Mouse (Mus musculus): ENCODE data around the gene Phex. TPM values are rescaled to one million over a fixed set of nuclear protein-coding genes. Genes with fewer than 3 reads are reported as not detected.
A peak's percentile ranks its signal among the peaks of the same experiment; 100 is the strongest.

The Phex gene
- total RNA-seq (2014; rRNA removed) (0.77 and 3.5 TPM in 2 replicates), polyA plus RNA-seq (2015; fragmentation: Nextera tagmentation; extraction: Ambion mirVana) (0.06 and 0.08 TPM in 2 replicates)

GRCm38 (mm10) chrX:157415212-157415611 is at the start of gene Phex:
Gene Phex, minus strand, starts transcription at chrX:157415312.
- DNase-seq (no peak), ATAC-seq (no peak)
- no peaks in the 10 kb centered on the region for H3K4me1 ChIP-seq (ENCODE audit: insufficient read depth)
- no peak within 1 kb of the TSS for H3K4me2 ChIP-seq (ENCODE audit: low read depth)
- no peak for TF ChIP-seq CTCF (IDR thresholded peaks at IDR 0.05; ENCODE audit: low read depth)
- H3K27ac ChIP-seq (ENCODE audit: low read depth, low read length): no peak within 1 kb of the TSS
- H3K36me3 ChIP-seq (ENCODE audit: insufficient read depth): no peaks in the 10 kb centered on the region
- WGBS: 53% methylated on average over 5 of the region's 5 CpGs
- no peaks in the 10 kb centered on the region for H3K27me3 ChIP-seq (ENCODE audit: insufficient read depth, low read length)
- H3K9ac ChIP-seq: no peak within 1 kb of the TSS
- no peaks in the 10 kb centered on the region for H3K9me3 ChIP-seq (ENCODE audit: low read length)
- H3K4me3 ChIP-seq (ENCODE audit: low read depth, low read length): no peak within 1 kb of the TSS

- Histone ChIP-seq H3K9ac (no peak overlapping the region), H3K4me1 (ENCODE audit: insufficient read depth) (no peaks in the 10 kb centered on the region), H3K27ac (ENCODE audit: low read depth, low read length) (no peak overlapping the region), H3K4me3 (ENCODE audit: low read depth, low read length) (no peak overlapping the region), H3K36me3 (ENCODE audit: insufficient read depth) (no peaks in the 10 kb centered on the region), H3K9me3 (ENCODE audit: low read length) (no peaks in the 10 kb centered on the region), H3K27me3 (ENCODE audit: insufficient read depth, low read length) (no peaks in the 10 kb centered on the region), H3K4me2 (ENCODE audit: low read depth) (no peak overlapping the region)
- TF ChIP-seq CTCF (IDR thresholded peaks at IDR 0.05; ENCODE audit: low read depth): peak; percentile 59
- WGBS: 53% methylated on average over 3 of the region's 3 CpGs
- no peak for ATAC-seq
- DNase-seq: peak; percentile 60
Observed at GRCm38 (mm10) chrX:157462716-157463115, 47.6 kb upstream of the Phex start.

- H3K27me3 ChIP-seq (ENCODE audit: insufficient read depth, low read length): no peaks in the 10 kb centered on the region
- WGBS: 32% methylated on average over 1 of the region's 1 CpGs
- H3K9me3 ChIP-seq (ENCODE audit: low read length): no peaks in the 10 kb centered on the region
- no peak overlapping the region for H3K4me2 ChIP-seq (ENCODE audit: low read depth)
- ATAC-seq (peak; percentile 32; the same call in 1 of the 2 replicates), DNase-seq (peak; percentile 73)
- peak; percentile 86 for TF ChIP-seq CTCF (IDR thresholded peaks at IDR 0.05; ENCODE audit: low read depth)
- H3K4me3 ChIP-seq (ENCODE audit: low read depth, low read length): no peak overlapping the region
- H3K9ac ChIP-seq: no peak overlapping the region
- H3K4me1 ChIP-seq (ENCODE audit: insufficient read depth): no peaks in the 10 kb centered on the region
- no peak overlapping the region for H3K27ac ChIP-seq (ENCODE audit: low read depth, low read length)
- peaks cover 6% of the 10 kb centered on the region; the same call in 1 of the 2 replicates for H3K36me3 ChIP-seq (ENCODE audit: insufficient read depth)
Observed at GRCm38 (mm10) chrX:157454430-157454829, 39.3 kb upstream of the Phex start.

GRCm38 (mm10) chrX:157449000-157449399 is 33.9 kb upstream of the Phex start:
- no peak for ATAC-seq
- WGBS: 80% methylated on average over 1 of the region's 1 CpGs
- TF ChIP-seq CTCF (IDR thresholded peaks at IDR 0.05; ENCODE audit: low read depth): no peak
- Histone ChIP-seq H3K27me3 (ENCODE audit: insufficient read depth, low read length) (no peaks in the 10 kb centered on the region), H3K9ac (no peak overlapping the region), H3K4me3 (ENCODE audit: low read depth, low read length) (no peak overlapping the region), H3K4me1 (ENCODE audit: insufficient read depth) (no peaks in the 10 kb centered on the region), H3K27ac (ENCODE audit: low read depth, low read length) (no peak overlapping the region), H3K4me2 (ENCODE audit: low read depth) (no peak overlapping the region), H3K36me3 (ENCODE audit: insufficient read depth) (no peaks in the 10 kb centered on the region), H3K9me3 (ENCODE audit: low read length) (no peaks in the 10 kb centered on the region)
- DNase-seq: no peak

GRCm38 (mm10) chrX:157447431-157447830 is 32.3 kb upstream of the Phex start:
- Histone ChIP-seq H3K4me2 (ENCODE audit: low read depth) (no peak overlapping the region), H3K27ac (ENCODE audit: low read depth, low read length) (no peak overlapping the region), H3K27me3 (ENCODE audit: insufficient read depth, low read length) (no peaks in the 10 kb centered on the region), H3K9me3 (ENCODE audit: low read length) (no peaks in the 10 kb centered on the region), H3K36me3 (ENCODE audit: insufficient read depth) (no peaks in the 10 kb centered on the region), H3K4me1 (ENCODE audit: insufficient read depth) (no peaks in the 10 kb centered on the region), H3K9ac (no peak overlapping the region), H3K4me3 (ENCODE audit: low read depth, low read length) (no peak overlapping the region)
- no peak for ATAC-seq
- no peak for DNase-seq
- 44% methylated on average over 6 of the region's 6 CpGs for WGBS
- no peak for TF ChIP-seq CTCF (IDR thresholded peaks at IDR 0.05; ENCODE audit: low read depth)

GRCm38 (mm10) chrX:157434768-157435167 is 19.7 kb upstream of the Phex start:
- Histone ChIP-seq H3K9me3 (ENCODE audit: low read length) (no peaks in the 10 kb centered on the region), H3K4me1 (ENCODE audit: insufficient read depth) (no peaks in the 10 kb centered on the region), H3K9ac (no peak overlapping the region), H3K27me3 (ENCODE audit: insufficient read depth, low read length) (no peaks in the 10 kb centered on the region), H3K4me3 (ENCODE audit: low read depth, low read length) (no peak overlapping the region), H3K4me2 (ENCODE audit: low read depth) (no peak overlapping the region), H3K36me3 (ENCODE audit: insufficient read depth) (no peaks in the 10 kb centered on the region), H3K27ac (ENCODE audit: low read depth, low read length) (no peak overlapping the region)
- DNase-seq: no peak
- WGBS: 73% methylated on average over 1 of the region's 1 CpGs
- no peak for ATAC-seq
- no peak for TF ChIP-seq CTCF (IDR thresholded peaks at IDR 0.05; ENCODE audit: low read depth)

- no peak overlapping the region for H3K4me2 ChIP-seq (ENCODE audit: low read depth)
- no peaks in the 10 kb centered on the region for H3K4me1 ChIP-seq (ENCODE audit: insufficient read depth)
- no peak overlapping the region for H3K4me3 ChIP-seq (ENCODE audit: low read depth, low read length)
- 50% methylated on average over 2 of the region's 2 CpGs for WGBS
- no peak for TF ChIP-seq CTCF (IDR thresholded peaks at IDR 0.05; ENCODE audit: low read depth)
- no peak overlapping the region for H3K9ac ChIP-seq
- ATAC-seq (no peak), DNase-seq (no peak)
- no peaks in the 10 kb centered on the region for H3K27me3 ChIP-seq (ENCODE audit: insufficient read depth, low read length)
- no peaks in the 10 kb centered on the region for H3K36me3 ChIP-seq (ENCODE audit: insufficient read depth)
- H3K27ac ChIP-seq (ENCODE audit: low read depth, low read length): no peak overlapping the region
- H3K9me3 ChIP-seq (ENCODE audit: low read length): no peaks in the 10 kb centered on the region
Observed at GRCm38 (mm10) chrX:157419451-157419850, 4.3 kb upstream of the Phex start.
